Mouse (Mus musculus) megakaryocyte, embryonic 14.5 days (primary cell): Measurements from ENCODE around the gene E130308A19Rik. TPM values are rescaled to one million over a fixed set of nuclear protein-coding genes. Genes with fewer than 3 reads are reported as not detected.

Experiments
- H3K27me3 ChIP-seq: replicated peaks from 2 replicates; pipeline ENCODE3; 2012; ENCODE audit warnings: inconsistent platforms
- H3K36me3 ChIP-seq: replicated peaks from 2 replicates; pipeline ENCODE3; 2012; ENCODE audit warnings: low read length, inconsistent platforms, mixed read lengths
- H3K4me1 ChIP-seq: 2 replicates; pipeline ENCODE4 v1.6.1; 2012; ENCODE audit warnings: inconsistent platforms
- H3K4me3 ChIP-seq: replicated peaks from 2 replicates; pipeline ENCODE3; 2012; ENCODE audit warnings: moderate library complexity, mild to moderate bottlenecking, inconsistent platforms
- H3K9me3 ChIP-seq: 2 replicates; pipeline ENCODE4 v1.6.1; 2012; ENCODE audit warnings: inconsistent platforms
- FLI1 ChIP-seq: IDR thresholded peaks from 2 replicates; pipeline ENCODE4 v1.6.1; 2012; ENCODE audit warnings: low read length, inconsistent platforms, mixed read lengths
- GATA1 ChIP-seq: IDR thresholded peaks from 3 replicates; pipeline ENCODE4 v1.6.1; 2012; ENCODE audit warnings: mixed read lengths, low read length, inconsistent platforms, borderline replicate concordance
- polyA plus RNA-seq: library from polyadenylated mRNA; stranded (reverse); fragments of >175 nt; gene quantifications from 2 replicates; pipeline ENCODE4 v1.2.3, GENCODE M21; 2012; ENCODE audit warnings: low replicate concordance; ENCODE audit not compliant: insufficient read depth

E130308A19Rik gene
- polyA plus RNA-seq, 1 experiment, result 0.51 TPM

DNA sequence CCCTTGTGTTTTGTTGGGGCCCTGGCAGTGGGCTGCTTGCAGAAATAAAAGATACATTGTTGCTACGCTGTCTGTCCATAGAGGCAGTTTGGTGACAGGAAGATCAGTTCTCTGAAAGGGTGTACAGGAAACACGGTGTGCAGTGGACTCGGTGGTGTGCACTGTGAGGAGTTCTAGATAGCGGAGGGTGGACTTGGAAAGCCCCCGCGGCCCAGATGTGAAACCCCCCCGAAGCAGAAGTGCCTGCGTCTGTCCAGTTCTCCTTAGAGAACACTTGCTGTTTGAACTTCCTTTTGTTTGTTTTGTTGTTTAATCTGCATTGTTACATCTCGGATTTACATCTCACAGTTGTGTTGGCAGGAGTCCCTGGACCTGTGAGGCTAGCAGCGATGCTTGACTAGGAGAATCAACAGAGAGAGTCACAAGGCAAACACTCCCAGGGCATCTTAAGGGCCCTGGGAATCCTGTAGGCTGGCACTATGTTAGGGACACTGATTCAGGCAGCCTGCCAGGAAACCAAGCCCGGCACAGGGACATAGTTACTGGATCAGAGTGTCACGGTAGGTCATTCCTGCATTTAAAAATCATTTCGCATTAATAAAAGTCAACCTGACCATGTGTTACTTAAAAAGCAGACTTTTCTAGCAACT lies 127.6 kb downstream of the E130308A19Rik start:
- H3K9me3 ChIP-seq, result no peaks in the 10 kb centered on the region
- H3K36me3 ChIP-seq, result peaks cover 8% of the 10 kb centered on the region
- H3K4me1 ChIP-seq, result peaks cover 20% of the 10 kb centered on the region
- no peaks in the 10 kb centered on the region for H3K27me3 ChIP-seq
- TF ChIP-seq GATA1, result no peak
- TF ChIP-seq FLI1, result no peak
- H3K4me3 ChIP-seq, result no peak overlapping the region

DNA sequence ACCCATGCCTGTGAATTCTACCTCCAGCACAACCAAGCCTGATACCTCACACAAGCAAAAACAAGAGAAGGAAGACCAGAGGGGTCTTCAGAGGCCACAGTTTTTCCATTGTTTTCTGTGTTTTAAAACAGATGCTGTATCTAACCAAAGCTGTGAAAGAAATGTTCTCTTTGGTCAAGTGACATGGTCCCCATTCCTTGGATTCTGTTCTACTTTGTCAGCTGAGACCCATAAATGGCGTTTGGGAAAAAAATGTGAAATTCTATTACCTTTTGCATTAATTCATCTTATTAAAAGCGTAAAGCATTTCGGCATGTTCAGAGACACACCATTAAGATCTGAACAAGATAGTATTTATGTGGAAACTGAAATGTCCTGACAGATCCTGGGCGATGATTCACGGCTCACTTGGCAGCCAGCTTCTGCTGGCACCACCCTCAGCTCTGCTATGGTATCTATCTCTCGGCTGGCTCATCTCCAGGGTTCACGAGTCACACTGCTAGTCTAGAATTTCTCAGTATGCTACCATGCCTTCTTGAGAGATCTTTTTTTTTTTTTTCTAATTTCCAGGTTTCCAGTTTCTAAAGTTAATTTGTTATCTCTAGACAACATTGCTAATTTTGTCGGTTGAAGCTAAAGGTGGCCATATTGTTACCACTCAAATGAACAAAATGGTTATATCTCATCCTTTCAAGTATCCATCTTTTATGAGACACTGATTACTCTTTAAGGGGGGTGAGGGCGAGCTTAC lies 130.5 kb downstream of the E130308A19Rik start:
- Histone ChIP-seq H3K27me3 (no peaks in the 10 kb centered on the region), H3K4me3 (no peak overlapping the region), H3K9me3 (no peaks in the 10 kb centered on the region), H3K36me3 (peaks cover 8% of the 10 kb centered on the region), H3K4me1 (peaks cover 30% of the 10 kb centered on the region)
- TF ChIP-seq GATA1 (no peak), FLI1 (no peak)

DNA sequence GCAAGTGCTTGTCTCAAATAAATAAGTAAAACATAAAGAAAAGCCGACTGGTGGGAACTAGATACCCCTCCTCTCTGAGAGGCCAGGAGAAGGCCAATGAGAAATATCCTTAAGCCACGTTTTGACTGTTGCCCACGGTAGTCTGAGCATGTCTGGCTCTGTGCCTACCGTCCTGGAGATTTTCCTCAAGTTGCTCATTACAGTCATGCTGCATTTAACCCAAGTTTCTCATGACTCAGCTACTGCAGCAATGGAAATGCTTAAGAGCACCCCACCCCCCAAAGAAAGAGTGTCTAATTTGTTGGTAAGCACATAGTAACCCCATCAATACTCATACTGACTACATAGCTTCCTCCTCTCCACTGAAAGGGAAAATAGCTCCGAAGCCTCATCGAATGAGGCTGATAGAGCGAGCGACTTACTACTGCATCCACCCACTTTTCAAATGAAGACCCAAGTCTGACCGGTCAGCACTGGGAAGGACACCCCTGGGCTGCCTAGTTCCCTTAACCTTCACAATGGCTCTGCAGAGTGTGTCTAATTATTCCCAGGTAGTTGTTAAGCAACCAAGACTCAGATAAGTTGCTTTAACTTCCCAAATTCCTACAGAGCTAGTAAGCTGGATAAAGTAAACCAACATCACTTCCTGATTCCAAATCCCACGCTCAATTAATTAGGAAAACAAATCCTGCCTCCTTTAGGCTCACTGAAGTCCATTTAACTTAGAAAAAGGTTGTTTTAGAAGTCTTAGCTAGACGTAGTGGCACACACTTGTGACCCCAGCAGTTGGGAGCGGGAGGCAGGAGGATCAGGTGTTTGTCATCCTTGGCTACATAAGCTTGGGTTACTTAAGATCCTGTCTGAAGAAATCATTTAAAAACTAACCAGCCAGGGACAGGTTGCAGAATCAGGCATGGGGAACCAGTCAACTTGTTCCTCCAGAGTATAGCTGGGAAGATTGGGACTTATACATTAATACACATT lies 131.7 kb downstream of the E130308A19Rik start:
- Histone ChIP-seq H3K4me3 (no peak overlapping the region), H3K9me3 (no peaks in the 10 kb centered on the region), H3K27me3 (no peaks in the 10 kb centered on the region), H3K36me3 (peaks cover 2% of the 10 kb centered on the region), H3K4me1 (peaks cover 40% of the 10 kb centered on the region)
- TF ChIP-seq GATA1 (no peak), FLI1 (no peak)

DNA sequence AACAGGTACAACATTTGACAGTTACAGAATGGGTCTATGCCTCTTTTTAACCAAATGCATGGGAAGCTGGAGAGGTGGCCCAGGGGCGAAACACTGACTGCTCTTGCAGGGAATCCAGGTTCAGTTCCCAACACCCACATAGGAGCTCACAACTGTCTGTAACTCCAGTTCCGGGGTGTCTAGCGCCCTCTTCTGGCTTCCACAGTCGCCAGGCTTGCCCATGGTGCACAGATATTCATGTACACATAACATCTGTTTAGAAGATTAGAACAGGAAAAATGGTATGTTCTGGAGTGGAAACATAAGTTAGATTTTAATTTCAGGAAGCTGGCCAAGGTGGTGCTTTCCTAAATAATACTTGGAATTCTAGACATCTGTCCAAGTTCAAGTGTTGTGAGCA lies 134.0 kb downstream of the E130308A19Rik start:
- no peaks in the 10 kb centered on the region for H3K27me3 ChIP-seq
- H3K9me3 ChIP-seq, result no peaks in the 10 kb centered on the region
- H3K4me3 ChIP-seq, result no peak overlapping the region
- peaks cover 55% of the 10 kb centered on the region for H3K4me1 ChIP-seq
- H3K36me3 ChIP-seq, result peaks cover 4% of the 10 kb centered on the region
- TF ChIP-seq GATA1 (no peak), FLI1 (no peak)

DNA sequence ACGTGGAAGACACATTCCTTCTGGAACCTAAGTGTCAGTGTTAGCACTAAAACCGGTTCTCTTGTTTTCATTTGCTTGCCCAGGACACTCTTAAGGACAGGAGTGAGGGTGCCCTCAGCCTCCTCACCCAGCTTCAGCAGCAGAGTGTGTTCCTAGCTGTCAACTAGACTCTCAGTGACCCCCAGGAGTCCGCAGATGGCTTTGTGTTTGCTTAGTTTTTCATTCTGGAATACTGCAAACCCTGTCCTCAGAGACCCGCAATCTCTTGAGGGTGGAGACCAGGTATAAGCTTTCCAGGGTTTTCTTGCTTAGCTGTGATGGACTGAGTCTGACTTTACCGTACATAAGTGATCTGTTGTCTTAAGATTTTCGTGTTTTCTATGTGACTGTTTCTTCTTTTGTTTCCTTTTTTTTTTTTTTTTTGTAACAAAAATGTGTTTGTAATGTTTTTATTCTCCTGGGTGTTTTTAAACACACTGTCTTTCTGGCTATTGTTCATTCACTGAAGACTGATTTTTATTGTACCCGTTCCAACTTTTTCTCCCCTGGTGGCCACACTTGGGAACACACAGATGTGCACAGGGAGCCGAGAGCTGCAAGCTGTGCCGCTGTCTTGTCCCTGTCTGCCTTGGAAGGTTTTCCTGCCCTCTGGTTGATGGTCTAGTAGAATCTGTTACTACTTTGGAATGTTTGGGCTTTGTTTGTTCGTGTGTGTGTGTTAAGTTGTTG lies 134.8 kb downstream of the E130308A19Rik start:
- H3K27me3 ChIP-seq, result no peaks in the 10 kb centered on the region
- H3K4me3 ChIP-seq, result no peak overlapping the region
- no peaks in the 10 kb centered on the region for H3K9me3 ChIP-seq
- H3K36me3 ChIP-seq, result peaks cover 6% of the 10 kb centered on the region
- no peak for TF ChIP-seq FLI1
- no peak for TF ChIP-seq GATA1
- peaks cover 62% of the 10 kb centered on the region for H3K4me1 ChIP-seq

DNA sequence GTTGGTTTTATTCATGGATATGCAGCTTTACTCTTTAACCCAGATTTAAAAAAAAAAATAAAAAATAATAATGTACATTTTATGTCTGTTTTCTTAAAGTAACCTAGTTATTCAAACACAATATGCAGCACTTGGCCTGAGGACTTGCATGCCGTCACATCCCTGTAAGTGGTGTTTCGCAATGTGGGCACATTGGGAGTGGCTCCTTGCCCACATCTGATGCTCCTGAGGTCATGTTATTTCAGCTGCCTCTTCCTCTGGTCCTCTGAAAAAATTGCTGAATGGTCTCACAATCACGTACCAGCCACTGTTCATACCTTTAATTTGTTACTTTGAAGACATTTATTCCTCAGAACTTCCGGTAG lies 135.3 kb downstream of the E130308A19Rik start:
- Histone ChIP-seq H3K9me3 (no peaks in the 10 kb centered on the region), H3K27me3 (no peaks in the 10 kb centered on the region), H3K36me3 (peaks cover 6% of the 10 kb centered on the region), H3K4me3 (no peak overlapping the region), H3K4me1 (peaks cover 65% of the 10 kb centered on the region)
- TF ChIP-seq FLI1, result no peak
- TF ChIP-seq GATA1, result no peak

DNA sequence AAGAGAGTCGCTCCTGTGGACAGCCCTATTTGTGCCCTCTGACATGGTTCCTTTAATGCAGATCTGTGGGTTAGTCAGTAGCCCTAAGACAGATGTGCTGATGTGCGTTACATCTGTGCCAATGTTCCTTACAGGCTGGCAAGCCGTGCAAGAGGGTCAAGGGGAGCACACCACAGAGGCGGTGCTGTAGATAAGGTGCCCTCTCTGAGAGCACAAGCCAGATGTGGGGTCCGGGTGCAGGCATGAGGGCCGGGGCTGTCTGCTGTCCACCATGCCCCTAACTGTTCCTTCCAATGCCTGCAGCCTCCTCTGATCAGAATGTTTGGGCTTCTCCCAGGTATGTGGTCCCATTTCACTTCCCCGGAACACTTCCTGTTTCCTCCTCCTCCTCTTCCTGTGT lies 138.9 kb downstream of the E130308A19Rik start:
- Histone ChIP-seq H3K9me3 (no peaks in the 10 kb centered on the region), H3K27me3 (no peaks in the 10 kb centered on the region), H3K4me3 (no peak overlapping the region), H3K36me3 (peaks cover 17% of the 10 kb centered on the region), H3K4me1 (peaks cover 84% of the 10 kb centered on the region)
- TF ChIP-seq FLI1 (no peak), GATA1 (no peak)

DNA sequence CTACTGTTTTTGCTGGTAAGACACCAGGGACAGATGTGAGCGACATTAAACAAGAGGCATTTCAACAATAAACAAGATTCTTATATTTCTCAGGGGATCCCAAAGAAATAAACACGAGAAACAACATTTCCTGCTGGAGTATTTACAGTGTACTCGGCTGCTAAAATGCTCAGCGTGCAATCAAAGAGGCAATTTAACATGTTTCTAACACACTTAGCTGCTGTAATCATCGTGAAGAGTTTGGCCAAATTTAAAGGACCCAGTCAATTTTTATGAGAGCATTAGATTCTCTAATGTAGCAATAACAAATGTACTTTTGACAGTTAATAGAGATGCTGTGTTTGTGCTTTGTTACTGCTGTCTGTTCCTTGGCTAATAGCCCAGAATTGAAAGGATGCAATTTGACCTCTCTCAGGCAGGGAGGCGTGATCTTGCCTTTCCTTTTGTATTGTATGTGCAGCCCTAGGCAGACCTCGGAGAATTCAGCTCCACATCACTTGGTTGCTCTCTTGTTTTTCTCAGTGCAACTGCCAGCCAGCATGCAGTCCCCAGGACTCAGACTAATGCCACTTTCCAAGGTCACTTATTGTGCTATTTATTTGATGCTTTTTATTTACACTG lies 139.5 kb downstream of the E130308A19Rik start:
- peaks cover 23% of the 10 kb centered on the region for H3K36me3 ChIP-seq
- H3K4me1 ChIP-seq, result peaks cover 87% of the 10 kb centered on the region
- H3K9me3 ChIP-seq, result no peaks in the 10 kb centered on the region
- TF ChIP-seq GATA1 (no peak), FLI1 (no peak)
- no peak overlapping the region for H3K4me3 ChIP-seq
- no peaks in the 10 kb centered on the region for H3K27me3 ChIP-seq

DNA sequence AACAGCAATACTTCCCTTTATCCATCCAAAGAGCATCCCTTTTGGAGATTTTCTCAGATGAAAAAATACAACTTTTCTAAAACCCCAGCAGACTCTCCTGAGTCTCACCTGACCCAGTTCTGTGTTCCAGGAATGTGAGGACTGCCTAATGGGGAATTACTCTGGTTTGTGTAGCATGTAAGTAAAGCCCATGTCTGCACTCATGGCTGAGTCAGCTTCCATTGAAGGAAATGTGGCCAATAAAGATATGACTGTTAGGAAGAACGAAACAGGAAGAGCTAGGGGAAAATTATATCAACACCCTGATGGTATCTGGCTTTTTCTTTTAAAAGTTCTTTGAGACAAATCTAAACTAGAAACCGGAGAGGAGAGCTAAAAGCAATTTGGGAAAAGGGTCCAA lies 141.7 kb downstream of the E130308A19Rik start:
- TF ChIP-seq FLI1, result no peak
- TF ChIP-seq GATA1, result no peak
- no peaks in the 10 kb centered on the region for H3K9me3 ChIP-seq
- H3K36me3 ChIP-seq, result peaks cover 45% of the 10 kb centered on the region
- H3K4me1 ChIP-seq, result peaks cover 79% of the 10 kb centered on the region
- H3K27me3 ChIP-seq, result no peaks in the 10 kb centered on the region
- H3K4me3 ChIP-seq, result peak overlapping the region; percentile 75
